In the genomic region with DNA sequence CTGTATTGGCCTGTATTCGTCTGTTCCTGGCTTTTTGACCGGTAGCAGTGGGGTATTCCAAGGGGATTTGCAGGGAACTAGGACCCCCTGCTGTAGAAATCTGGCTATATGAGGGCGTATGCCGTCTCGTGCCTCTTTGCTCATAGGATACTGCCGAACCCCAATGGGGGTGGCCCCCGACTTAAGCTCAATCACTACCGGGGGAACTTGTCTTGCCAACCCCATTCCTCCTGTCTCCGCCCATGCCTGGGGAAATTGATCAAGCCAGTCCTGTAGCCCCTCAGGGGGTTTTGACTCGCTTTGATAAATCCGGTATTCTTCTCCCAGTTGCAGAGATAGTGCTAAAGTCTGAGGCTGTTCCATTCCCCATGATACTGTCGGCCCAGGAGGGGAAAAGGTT, we compare ENCODE assay signal across 8 mouse cellular contexts.
A peak's percentile ranks its signal among the peaks of the same experiment; 100 is the strongest.
DNase-seq lines count a peak whose midpoint lies in the region; ATAC-seq and TF ChIP-seq lines count a peak whose summit lies in the region.

No protein-coding gene starts in this region.

- DNase-seq in kidney, adult 2 months: peak; percentile 3
- no peak for DNase-seq in kidney, adult 8-10 months
- DNase-seq in G1E (ENCODE audit: low spot score): peak; percentile 1
- DNase-seq in forebrain, embryonic 14.5 days (ENCODE audit: low spot score): peak; percentile 0
- DNase-seq in spleen, postnatal 36 days (ENCODE audit: low spot score in 2 of 2): peak; percentile 4 to 13
- no peak for DNase-seq in ovary, postnatal 36 days (ENCODE audit: low spot score)

- no peak for ATAC-seq in G1E (ENCODE audit: extremely low read depth, insufficient number of reproducible peaks, low FRiP score, poor library complexity, severe bottlenecking)
- no peak for ATAC-seq in forebrain, embryonic 14.5 days
- 0 out of 2 replicates have a peak, but pooled peaks have one; percentile 24 for ATAC-seq in limb, embryonic 12.5 days (ENCODE audit: insufficient number of reproducible peaks, insufficient read depth, low FRiP score, low TSS enrichment, low read depth)
- no peak for ATAC-seq in activated CD4-positive, CD25-positive, alpha-beta regulatory T cell, adult 4 months

- H3K27ac ChIP-seq in kidney, adult 2 months (ENCODE audit: insufficient read depth, low read depth, low read length): no peak overlapping the region
- no peak overlapping the region for H3K27ac ChIP-seq in forebrain, embryonic 14.5 days (ENCODE audit: low read depth, low read length)
- no peak overlapping the region for H3K27ac ChIP-seq in limb, embryonic 12.5 days

- H3K4me3 ChIP-seq in kidney, adult 2 months (ENCODE audit: insufficient read depth, low read depth, low read length): no peak overlapping the region
- no peak overlapping the region for H3K4me3 ChIP-seq in G1E (ENCODE audit: low read depth, low read length)
- no peak overlapping the region for H3K4me3 ChIP-seq in forebrain, embryonic 14.5 days (ENCODE audit: low read depth, low read length)
- H3K4me3 ChIP-seq in limb, embryonic 12.5 days (replicated peaks): no peak overlapping the region

- no peak overlapping the region for H3K4me2 ChIP-seq in forebrain, embryonic 14.5 days (ENCODE audit: low read length)
- no peak overlapping the region for H3K4me2 ChIP-seq in limb, embryonic 12.5 days

- no peaks in the 10 kb centered on the region for H3K27me3 ChIP-seq in kidney, adult 2 months (replicated peaks; ENCODE audit: control insufficient read depth, insufficient read depth, low read length)
- H3K27me3 ChIP-seq in G1E (ENCODE audit: insufficient read depth, low read length): no peaks in the 10 kb centered on the region; the same call in 1 of the 2 replicates
- no peaks in the 10 kb centered on the region for H3K27me3 ChIP-seq in forebrain, embryonic 14.5 days (replicated peaks; ENCODE audit: control insufficient read depth, insufficient read depth, low read length)
- peaks cover 40% of the 10 kb centered on the region for H3K27me3 ChIP-seq in limb, embryonic 12.5 days

- no peaks in the 10 kb centered on the region for H3K36me3 ChIP-seq in kidney, adult 2 months (ENCODE audit: control insufficient read depth, insufficient read depth, low read length)
- no peaks in the 10 kb centered on the region for H3K36me3 ChIP-seq in G1E (replicated peaks)
- H3K36me3 ChIP-seq in forebrain, embryonic 14.5 days (ENCODE audit: control insufficient read depth, insufficient read depth, low read length): no peaks in the 10 kb centered on the region
- peaks cover 49% of the 10 kb centered on the region for H3K36me3 ChIP-seq in limb, embryonic 12.5 days

- TF ChIP-seq CTCF in kidney, adult 2 months (conservative IDR thresholded peaks at IDR 0.05; ENCODE audit: insufficient read depth, insufficient read length, low read depth, low read length): no peak
- no peak for TF ChIP-seq CTCF in G1E (IDR thresholded peaks at IDR 0.05; ENCODE audit: low read depth, low read length)

- no peaks in the 10 kb centered on the region for H3K4me1 ChIP-seq in kidney, adult 2 months (ENCODE audit: control insufficient read depth, insufficient read depth, low read length)
- no peaks in the 10 kb centered on the region for H3K4me1 ChIP-seq in G1E (ENCODE audit: insufficient read depth, low read depth, low read length)
- no peaks in the 10 kb centered on the region for H3K4me1 ChIP-seq in forebrain, embryonic 14.5 days (ENCODE audit: control insufficient read depth, insufficient read depth, low read length)
- no peaks in the 10 kb centered on the region for H3K4me1 ChIP-seq in limb, embryonic 12.5 days (replicated peaks)

- no peak for TF ChIP-seq POLR2A in kidney, adult 2 months (IDR thresholded peaks at IDR 0.05; ENCODE audit: low read depth, low read length)

- peaks cover 74% of the 10 kb centered on the region for H3K9me3 ChIP-seq in G1E (replicated peaks)
- H3K9me3 ChIP-seq in forebrain, embryonic 14.5 days (replicated peaks; ENCODE audit: control insufficient read depth, low read length): peaks cover 73% of the 10 kb centered on the region
- H3K9me3 ChIP-seq in limb, embryonic 12.5 days: peaks cover 82% of the 10 kb centered on the region

- H3K9ac ChIP-seq in forebrain, embryonic 14.5 days (ENCODE audit: low read length): no peak overlapping the region
- no peak overlapping the region for H3K9ac ChIP-seq in limb, embryonic 12.5 days (replicated peaks)

- 60% methylated on average over 12 of the region's 12 CpGs for WGBS in kidney, adult 2 months
- WGBS in forebrain, embryonic 14.5 days: 77% methylated on average over 12 of the region's 12 CpGs
- 66% methylated on average over 12 of the region's 12 CpGs for WGBS in limb, embryonic 12.5 days

Comparison
In these comparisons a context has a peak if more than half of its experiments do, and no peak if none do; other contexts are left out.
1. DNase-seq: peak in kidney, adult 2 months (single experiment), G1E (single experiment), forebrain, embryonic 14.5 days (single experiment) and spleen, postnatal 36 days (2 of 2); none in kidney, adult 8-10 months (0 of 2) and ovary, postnatal 36 days (single experiment).